Mouse (Mus musculus): ENCODE results near the gene Bcap31. TPM values are rescaled to one million over a fixed set of nuclear protein-coding genes. Genes with fewer than 3 reads are reported as not detected.

Bcap31 gene
- polyA plus RNA-seq, 1 experiment = 207 TPM

DNA sequence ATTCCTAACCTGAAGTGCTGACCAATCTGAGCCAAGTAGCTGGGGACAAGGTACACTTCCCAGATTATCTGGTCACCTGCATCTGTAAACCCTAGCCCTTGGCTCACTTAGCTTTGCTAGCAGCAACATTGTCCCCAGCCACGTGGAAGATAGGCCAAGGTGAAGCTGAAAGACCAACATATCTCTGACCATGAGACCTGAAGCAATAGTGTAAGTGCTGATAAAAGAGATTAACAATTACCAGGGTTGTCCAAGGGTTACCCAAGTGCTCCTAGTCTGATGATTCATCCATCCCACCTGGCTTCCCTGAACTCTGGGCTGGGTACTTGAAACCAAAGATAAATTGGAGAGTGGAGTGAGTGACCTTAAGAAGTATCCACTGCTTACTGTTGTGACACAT lies 14.9 kb upstream of the Bcap31 start:
- TF ChIP-seq POLR2A (IDR thresholded peaks at IDR 0.05; ENCODE audit: low read depth, low read length) = no peak
- TF ChIP-seq CTCF (IDR thresholded peaks at IDR 0.05; ENCODE audit: borderline replicate concordance, insufficient read depth, low read length) = no peak
- no peak overlapping the region for H3K4me3 ChIP-seq (ENCODE audit: insufficient read depth, low read length)
- no peaks in the 10 kb centered on the region for H3K4me1 ChIP-seq (ENCODE audit: control insufficient read depth, insufficient read depth, low read length)
- H3K27ac ChIP-seq (ENCODE audit: insufficient read depth, low read length) = no peak overlapping the region

DNA sequence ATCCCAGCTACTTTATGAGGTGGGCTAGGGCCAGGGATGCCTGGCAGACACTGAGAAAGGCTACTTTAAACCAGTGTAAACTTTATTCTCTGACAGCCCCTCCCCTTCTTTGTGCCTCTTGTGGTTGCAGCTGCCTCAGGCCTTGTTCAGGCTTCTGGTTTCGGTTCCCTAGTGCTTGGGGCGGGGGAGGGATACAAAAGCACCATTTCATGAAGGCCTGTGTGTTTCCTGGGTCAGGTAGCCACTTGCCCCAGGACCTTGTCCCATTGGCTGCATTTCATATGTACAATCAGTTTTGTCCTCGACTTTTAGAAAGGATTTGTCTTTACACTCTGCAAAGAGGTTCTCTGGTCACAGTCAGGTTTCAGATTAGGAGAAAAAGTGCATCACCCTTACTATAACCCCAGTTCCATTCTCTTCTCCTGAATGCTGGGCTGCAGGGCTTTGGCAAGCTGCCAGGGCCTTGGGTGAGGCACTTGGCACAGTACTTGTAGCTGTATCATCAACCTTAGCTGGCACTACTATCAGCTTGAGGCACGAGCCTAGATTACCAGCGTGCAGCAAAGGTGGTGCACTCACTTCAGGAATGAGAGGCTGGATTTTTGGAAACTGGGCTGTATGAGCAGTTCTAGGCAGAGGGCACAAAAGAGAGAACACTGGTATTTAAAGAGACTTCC lies 2.8 kb upstream of the Bcap31 start:
- peaks cover 12% of the 10 kb centered on the region for H3K4me1 ChIP-seq (ENCODE audit: control insufficient read depth, insufficient read depth, low read length)
- TF ChIP-seq POLR2A (IDR thresholded peaks at IDR 0.05; ENCODE audit: low read depth, low read length) (no peak), CTCF (IDR thresholded peaks at IDR 0.05; ENCODE audit: borderline replicate concordance, insufficient read depth, low read length) (no peak)
- H3K27ac ChIP-seq (ENCODE audit: insufficient read depth, low read length) = peak overlapping the region; percentile 27; the same call in 1 of the 2 replicates
- H3K4me3 ChIP-seq (ENCODE audit: insufficient read depth, low read length) = no peak overlapping the region

DNA sequence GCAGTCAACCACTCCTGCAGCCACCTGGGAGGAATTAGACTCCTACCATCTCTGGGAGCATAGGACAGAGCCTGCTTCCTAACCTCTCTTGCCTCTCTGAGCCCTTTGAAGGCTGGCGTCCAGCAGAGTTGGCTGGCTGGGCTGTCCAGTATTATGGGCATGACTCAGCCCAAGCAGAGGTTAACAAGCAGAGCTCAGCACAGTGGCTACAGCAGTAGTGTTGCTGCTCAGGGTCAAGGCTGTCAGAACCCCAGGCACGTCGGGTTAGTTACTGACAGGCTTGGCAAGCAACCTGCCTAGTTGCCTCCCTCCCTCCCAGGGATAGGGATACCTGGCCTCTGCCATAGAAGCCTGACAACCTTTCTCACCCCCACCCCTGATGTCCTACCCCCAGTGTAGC lies 2.3 kb upstream of the Bcap31 start:
- Histone ChIP-seq H3K4me1 (ENCODE audit: control insufficient read depth, insufficient read depth, low read length) (peaks cover 12% of the 10 kb centered on the region), H3K27ac (ENCODE audit: insufficient read depth, low read length) (no peak overlapping the region), H3K4me3 (ENCODE audit: insufficient read depth, low read length) (no peak overlapping the region)
- TF ChIP-seq POLR2A (IDR thresholded peaks at IDR 0.05; ENCODE audit: low read depth, low read length) (0 out of 2 replicates have a peak, but pooled peaks have one; percentile 12), CTCF (IDR thresholded peaks at IDR 0.05; ENCODE audit: borderline replicate concordance, insufficient read depth, low read length) (no peak)

DNA sequence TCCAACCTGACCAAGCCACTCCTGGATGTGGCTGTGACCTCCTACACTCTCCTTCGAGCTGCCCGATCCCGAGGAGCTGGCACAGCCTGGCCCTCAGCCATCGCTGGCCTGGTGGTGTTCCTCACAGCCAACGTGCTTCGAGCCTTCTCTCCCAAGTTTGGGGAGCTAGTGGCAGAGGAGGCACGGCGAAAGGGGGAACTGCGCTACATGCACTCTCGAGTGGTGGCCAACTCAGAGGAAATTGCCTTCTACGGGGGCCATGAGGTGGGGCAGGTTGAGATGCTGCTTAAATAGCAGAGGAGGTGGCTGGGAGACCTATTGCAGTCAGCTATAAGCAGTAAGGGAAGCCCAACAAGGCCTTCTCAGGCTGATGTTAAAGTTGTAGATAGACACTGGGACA lies 1.7 kb upstream of the Bcap31 start:
- peaks cover 12% of the 10 kb centered on the region for H3K4me1 ChIP-seq (ENCODE audit: control insufficient read depth, insufficient read depth, low read length)
- H3K4me3 ChIP-seq (ENCODE audit: insufficient read depth, low read length) = 0 out of 2 replicates have a peak overlapping the region, but pooled peaks have one; percentile 41
- no peak for TF ChIP-seq CTCF (IDR thresholded peaks at IDR 0.05; ENCODE audit: borderline replicate concordance, insufficient read depth, low read length)
- TF ChIP-seq POLR2A (IDR thresholded peaks at IDR 0.05; ENCODE audit: low read depth, low read length) = no peak
- H3K27ac ChIP-seq (ENCODE audit: insufficient read depth, low read length) = no peak overlapping the region

DNA sequence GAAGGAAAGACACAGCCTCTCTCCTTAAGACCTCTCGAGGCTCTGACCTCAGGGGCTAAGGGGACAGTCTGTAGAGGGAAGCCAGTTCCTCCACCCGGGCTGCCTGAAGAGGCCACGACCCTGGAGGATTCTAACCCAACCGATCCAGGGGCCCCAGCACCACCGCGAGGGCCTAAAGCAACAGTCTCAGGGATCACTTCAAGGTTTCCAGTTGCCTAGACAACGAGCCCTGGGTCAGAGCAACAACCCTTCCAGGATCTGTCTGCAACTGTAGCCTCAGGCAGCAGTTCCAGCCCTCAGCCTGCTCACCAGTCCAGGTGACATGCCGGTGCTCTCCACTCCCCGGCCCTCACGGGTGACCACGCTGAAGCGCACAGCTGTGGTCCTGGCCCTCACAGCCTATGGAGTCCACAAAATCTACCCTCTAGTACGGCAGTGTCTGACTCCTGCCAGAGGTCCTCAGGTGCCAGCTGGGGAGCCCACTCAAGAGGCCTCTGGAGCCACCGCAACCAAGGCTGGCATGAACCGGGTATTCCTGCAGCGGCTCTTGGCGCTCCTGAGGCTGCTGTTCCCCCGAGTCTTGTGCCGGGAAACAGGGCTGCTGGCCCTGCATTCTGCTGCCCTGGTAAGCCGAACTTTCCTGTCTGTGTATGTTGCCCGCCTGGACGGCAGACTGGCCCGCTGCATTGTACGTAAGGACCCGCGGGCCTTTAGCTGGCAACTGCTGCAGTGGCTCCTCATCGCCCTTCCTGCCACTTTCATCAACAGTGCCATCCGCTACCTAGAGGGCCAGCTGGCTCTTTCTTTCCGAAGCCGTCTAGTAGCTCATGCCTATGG lies 952 bp upstream of the Bcap31 start:
- Histone ChIP-seq H3K4me3 (ENCODE audit: insufficient read depth, low read length) (peak overlapping the region; percentile 41), H3K4me1 (ENCODE audit: control insufficient read depth, insufficient read depth, low read length) (peaks cover 12% of the 10 kb centered on the region), H3K27ac (ENCODE audit: insufficient read depth, low read length) (peak overlapping the region; percentile 76)
- TF ChIP-seq CTCF (IDR thresholded peaks at IDR 0.05; ENCODE audit: borderline replicate concordance, insufficient read depth, low read length) = no peak
- peak; percentile 53; the same call in 1 of the 2 replicates for TF ChIP-seq POLR2A (IDR thresholded peaks at IDR 0.05; ENCODE audit: low read depth, low read length)

DNA sequence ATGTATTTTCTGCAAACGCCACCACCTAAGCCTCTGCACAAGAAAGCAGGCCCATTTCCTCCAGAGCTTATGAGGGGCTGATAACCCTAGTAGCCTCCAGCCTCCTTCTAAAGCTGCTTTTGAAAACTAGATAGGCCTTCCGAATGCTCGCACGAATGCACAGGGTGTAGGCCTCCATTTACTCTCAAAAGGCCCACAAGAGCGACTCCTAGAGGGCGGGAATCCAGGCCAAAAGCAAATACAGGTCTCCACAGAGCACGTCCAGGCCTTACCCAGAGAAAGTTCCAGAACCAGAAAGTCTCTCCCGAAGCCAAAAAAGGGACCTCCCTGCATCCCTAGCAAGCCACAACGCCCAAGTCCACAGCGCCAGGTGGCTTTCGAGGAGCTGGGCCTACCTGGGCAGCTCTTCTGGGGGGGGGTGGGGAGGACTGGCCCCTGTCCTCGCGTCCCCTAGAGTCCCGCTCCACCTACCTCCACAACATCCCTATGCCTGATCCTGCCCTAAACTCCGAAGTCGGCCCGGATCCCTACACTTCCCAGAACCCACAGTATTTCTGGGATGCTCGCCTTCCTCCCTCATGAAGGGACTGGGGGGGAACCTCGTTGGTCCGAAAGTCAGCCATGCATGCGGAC lies 383 bp downstream of the Bcap31 start:
- Histone ChIP-seq H3K4me1 (ENCODE audit: control insufficient read depth, insufficient read depth, low read length) (peaks cover 12% of the 10 kb centered on the region), H3K4me3 (ENCODE audit: insufficient read depth, low read length) (peak overlapping the region; percentile 85), H3K27ac (ENCODE audit: insufficient read depth, low read length) (peak overlapping the region; percentile 69)
- TF ChIP-seq CTCF (IDR thresholded peaks at IDR 0.05; ENCODE audit: borderline replicate concordance, insufficient read depth, low read length) (no peak), POLR2A (IDR thresholded peaks at IDR 0.05; ENCODE audit: low read depth, low read length) (no peak)

DNA sequence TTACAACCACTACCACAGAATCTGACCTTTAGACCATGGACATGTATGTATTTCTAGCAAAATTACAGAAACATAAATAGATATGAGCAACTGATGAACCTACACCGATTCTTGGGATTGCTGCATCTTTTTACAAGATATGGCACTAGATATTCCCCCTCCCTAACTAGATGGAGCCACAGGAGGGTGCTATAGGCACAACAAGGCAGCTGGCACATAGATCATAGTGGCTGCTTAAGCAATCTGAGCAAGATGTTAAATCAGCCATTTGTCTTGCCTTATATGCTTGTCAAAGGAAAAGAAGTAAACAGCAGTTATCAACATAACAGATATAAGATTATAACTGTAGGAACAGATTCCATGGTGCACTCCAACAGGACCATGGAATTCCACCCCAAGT lies 15.5 kb downstream of the Bcap31 start:
- Histone ChIP-seq H3K4me3 (ENCODE audit: insufficient read depth, low read length) (no peak overlapping the region), H3K27ac (ENCODE audit: insufficient read depth, low read length) (no peak overlapping the region), H3K4me1 (ENCODE audit: control insufficient read depth, insufficient read depth, low read length) (no peaks in the 10 kb centered on the region)
- TF ChIP-seq CTCF (IDR thresholded peaks at IDR 0.05; ENCODE audit: borderline replicate concordance, insufficient read depth, low read length) (no peak), POLR2A (IDR thresholded peaks at IDR 0.05; ENCODE audit: low read depth, low read length) (no peak)

DNA sequence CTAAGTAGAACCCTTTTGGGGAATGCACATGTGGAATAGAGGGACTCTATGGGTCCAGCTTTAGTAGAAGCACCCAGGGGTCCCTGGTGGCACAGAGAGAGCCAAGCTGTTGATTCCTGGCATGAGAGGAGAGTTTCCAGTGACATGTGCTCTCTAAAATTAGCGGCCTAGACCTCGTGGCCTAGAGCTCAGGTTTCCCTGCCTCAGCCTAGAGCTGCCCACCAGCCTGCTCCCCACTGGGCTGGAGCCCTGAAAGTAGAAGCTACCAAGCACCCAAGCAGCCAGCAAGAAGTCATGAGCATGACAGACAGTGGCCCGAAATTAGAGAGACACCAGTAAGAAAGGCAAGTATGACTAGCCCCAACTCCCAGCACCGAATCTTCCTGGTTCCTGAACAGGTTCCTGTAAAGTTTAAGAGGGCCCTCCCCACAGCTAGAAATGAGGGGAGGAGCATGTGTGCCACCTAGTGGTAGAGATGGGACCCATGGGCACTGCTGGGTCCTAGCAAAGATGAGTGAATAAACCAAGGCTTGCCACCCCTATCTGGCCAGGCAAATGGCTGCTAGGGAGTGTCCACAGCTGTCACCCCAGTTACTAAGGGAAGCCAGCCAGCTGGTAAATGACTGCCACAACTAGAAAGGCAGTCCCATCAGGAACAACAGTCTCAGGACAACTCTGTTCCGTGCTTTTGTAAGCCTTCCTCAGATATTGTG lies 24.9 kb downstream of the Bcap31 start:
- Histone ChIP-seq H3K4me1 (ENCODE audit: control insufficient read depth, insufficient read depth, low read length) (no peaks in the 10 kb centered on the region), H3K27ac (ENCODE audit: insufficient read depth, low read length) (no peak overlapping the region), H3K4me3 (ENCODE audit: insufficient read depth, low read length) (no peak overlapping the region)
- TF ChIP-seq CTCF (IDR thresholded peaks at IDR 0.05; ENCODE audit: borderline replicate concordance, insufficient read depth, low read length) (peak; percentile 46; the same call in 1 of the 2 replicates), POLR2A (IDR thresholded peaks at IDR 0.05; ENCODE audit: low read depth, low read length) (no peak)

DNA sequence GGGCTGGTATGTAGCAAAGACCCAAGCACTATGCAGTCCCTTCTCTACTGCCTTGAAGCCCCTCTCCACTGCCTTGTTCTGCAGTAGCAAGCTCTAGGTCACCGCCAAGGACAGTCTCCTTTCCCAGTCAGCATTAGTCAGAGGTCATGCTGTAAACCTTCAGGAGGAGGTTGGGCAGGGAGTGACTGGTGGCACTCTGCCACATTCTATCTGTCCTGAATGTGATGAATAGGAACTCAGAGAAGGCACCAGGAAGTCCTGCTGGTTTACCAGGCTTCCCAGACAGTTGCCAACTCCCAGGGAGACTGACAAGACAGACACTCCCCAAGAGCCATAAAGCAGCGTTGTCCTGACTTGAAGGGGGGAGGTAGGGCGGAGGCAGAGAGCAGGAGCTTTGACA lies 30.3 kb downstream of the Bcap31 start:
- Histone ChIP-seq H3K27ac (ENCODE audit: insufficient read depth, low read length) (no peak overlapping the region), H3K4me1 (ENCODE audit: control insufficient read depth, insufficient read depth, low read length) (no peaks in the 10 kb centered on the region), H3K4me3 (ENCODE audit: insufficient read depth, low read length) (no peak overlapping the region)
- no peak for TF ChIP-seq CTCF (IDR thresholded peaks at IDR 0.05; ENCODE audit: borderline replicate concordance, insufficient read depth, low read length)
- no peak for TF ChIP-seq POLR2A (IDR thresholded peaks at IDR 0.05; ENCODE audit: low read depth, low read length)
